Mouse (Mus musculus) cerebellum, postnatal 10 days (tissue): ENCODE measurements around the gene Olfr1391.
"Not testable (repeated sequence)": the region's sequence is repeated elsewhere in the genome, so short reads cannot be mapped to it uniquely, and the experiment has no call there.

ENCODE experiments used
- DNase-seq, 2 experiments: peaks; one replicate each; pipeline ENCODE4 v3.0.0; 2021; ENCODE audit warnings: mixed read lengths in 2 of 2

Gene Olfr1391

GRCm38 (mm10) chr11:49322442-49322841 is at the start of gene Olfr1391:
Olfr1391 (plus strand) TSS chr11:49322742.
- DNase-seq = no peak

DNA sequence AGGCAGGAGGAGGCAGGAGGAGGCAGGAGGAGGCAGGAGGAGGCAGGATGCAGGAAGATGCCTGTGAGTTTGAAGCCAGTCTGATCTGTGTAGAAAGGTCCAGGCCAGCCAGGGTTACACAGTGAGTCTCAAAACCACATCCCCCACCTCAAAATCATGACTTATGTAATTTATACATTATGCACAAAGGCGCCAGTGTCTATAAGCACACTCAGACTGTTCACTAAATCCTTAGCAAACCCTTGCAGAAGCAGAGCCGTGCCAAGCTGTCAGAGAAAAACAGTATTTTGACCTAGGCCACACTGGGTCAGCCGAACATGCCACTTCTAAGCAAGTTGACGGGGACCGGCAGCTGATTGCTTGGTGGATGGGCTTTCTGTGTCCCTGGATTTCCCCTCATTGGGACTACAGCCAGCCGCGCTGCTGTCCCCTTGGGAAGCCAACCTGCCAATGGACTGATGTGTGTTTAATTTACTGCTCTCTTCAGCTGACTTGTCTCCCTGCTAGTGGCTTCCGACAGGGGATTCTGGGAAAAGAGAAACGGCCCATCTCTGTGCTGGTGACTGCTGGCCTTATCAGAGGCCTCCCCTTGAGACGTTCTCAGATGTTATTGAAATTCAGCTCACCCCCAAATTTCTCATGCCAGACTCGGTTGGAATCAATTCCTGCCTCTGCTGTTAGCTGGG is 48.6 kb upstream of the Olfr1391 start:
- peak; percentile 50 to 64 for DNase-seq

DNA sequence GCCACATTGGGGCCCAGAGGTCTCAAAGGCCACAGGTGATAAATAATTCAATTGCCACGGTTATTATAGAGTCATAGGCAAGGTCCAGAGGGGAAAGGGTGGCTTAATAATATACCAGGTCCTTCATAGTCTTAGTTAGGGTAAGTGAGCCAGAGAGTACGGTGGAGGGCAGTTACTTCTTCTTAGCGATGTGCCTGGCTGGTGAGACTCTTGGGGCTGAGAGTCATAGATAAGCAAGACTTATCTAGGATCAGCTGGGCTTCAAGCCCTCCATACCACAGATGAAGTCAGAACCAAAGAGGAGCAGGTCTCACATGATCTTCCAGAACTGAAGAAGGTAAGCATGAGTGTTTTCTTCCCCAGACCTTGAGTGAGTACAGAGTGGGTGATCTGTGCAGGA is 44.3 kb upstream of the Olfr1391 start, which contains the start of gene Olfr1393:
Olfr1393 (plus strand) TSS at position 83 of the 400 bp plus-strand sequence.
- no peak for DNase-seq

- not testable (repeated sequence) for DNase-seq
Measured at GRCm38 (mm10) chr11:49284982-49285381, 37.6 kb upstream of the Olfr1391 start, which contains the start of gene Olfr1392. Olfr1392 (plus strand) TSS chr11:49285282.

DNA sequence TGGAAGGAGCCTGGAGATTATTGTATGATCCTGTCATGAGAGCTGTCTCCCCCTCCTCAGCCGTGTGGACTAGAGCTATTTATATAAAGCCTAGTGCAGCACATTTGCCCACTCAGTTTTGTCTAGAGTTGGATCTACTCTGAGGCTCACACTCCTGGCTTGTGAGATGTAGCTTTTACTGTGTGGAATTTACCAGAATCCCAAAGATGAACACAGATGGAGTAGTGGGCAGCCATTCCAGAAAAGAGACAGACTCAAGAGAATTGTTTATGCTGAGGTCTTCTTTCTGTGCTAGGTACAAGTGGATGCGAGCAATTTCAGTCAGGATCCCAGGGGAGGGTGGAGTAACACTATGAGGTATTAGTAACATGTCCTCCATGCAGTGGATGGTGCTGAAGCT is 35.3 kb upstream of the Olfr1391 start:
- DNase-seq = no peak

GRCm38 (mm10) chr11:49292777-49293176 is 29.8 kb upstream of the Olfr1391 start:
- DNase-seq = no peak

- DNase-seq = no peak
Measured at GRCm38 (mm10) chr11:49304441-49304840, 18.1 kb upstream of the Olfr1391 start, which contains the start of gene Olfr10. Olfr10 (plus strand) TSS chr11:49304741.

- not testable (repeated sequence) for DNase-seq
Measured at GRCm38 (mm10) chr11:49308547-49308946, 14.0 kb upstream of the Olfr1391 start.

- no peak for DNase-seq
Measured at GRCm38 (mm10) chr11:49326726-49327125, 4.2 kb downstream of the Olfr1391 start.

- DNase-seq = no peak
Measured at GRCm38 (mm10) chr11:49329686-49330085, 7.1 kb downstream of the Olfr1391 start.

- DNase-seq = no peak
Measured at GRCm38 (mm10) chr11:49334888-49335287, 12.3 kb downstream of the Olfr1391 start, which contains the start of gene Olfr1390. Olfr1390 (plus strand) TSS chr11:49335188.

GRCm38 (mm10) chr11:49337150-49337832 is 14.7 kb downstream of the Olfr1391 start:
- no peak for DNase-seq
